Mouse (Mus musculus): ENCODE results near the gene Neurl4.
A peak's percentile ranks its signal among the peaks of the same experiment; 100 is the strongest.

DNA sequence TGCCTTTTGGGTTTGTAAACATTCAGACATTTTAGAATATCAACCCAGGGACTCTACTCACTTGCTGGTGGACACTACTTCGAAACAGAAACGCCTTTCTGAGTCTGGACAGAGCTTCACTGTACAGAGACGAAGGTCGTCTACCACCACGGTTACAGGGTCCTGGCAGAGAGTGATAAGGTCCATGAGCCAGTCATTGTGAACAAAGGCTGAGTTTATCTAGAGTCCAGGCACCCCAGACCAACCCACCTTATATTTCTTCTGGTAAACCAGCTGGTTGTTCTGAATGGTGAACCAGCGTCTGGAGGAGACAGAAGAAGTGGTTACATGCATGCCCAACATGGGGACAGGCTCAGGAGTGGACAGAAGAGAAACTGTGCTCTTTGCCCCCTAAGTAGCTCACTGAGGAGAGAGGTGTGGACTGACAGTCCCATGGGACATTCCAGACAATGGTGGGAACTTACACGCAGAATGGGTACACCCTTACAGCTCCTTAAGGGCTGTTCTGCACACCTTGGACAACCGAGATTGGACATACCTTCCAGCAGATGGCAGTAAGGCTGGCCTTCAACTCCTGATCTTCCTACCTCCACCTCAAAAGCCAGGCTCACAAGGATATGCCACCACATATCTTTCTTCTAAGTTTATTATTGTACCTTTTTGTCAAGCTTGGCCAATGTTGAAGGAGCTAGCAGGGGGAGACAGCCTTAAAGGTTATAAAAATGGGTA lies 13.8 kb upstream of the Neurl4 start:
- TF ChIP-seq CTCF (conservative IDR thresholded peaks at IDR 0.05; ENCODE audit: low read length) (peak; percentile 34), NANOG (IDR thresholded peaks at IDR 0.05; ENCODE audit: borderline replicate concordance, low read length) (no peak), POU5F1 (IDR thresholded peaks at IDR 0.05; ENCODE audit: borderline replicate concordance, low read length) (no peak)

All from E14TG2a.4 (cell line).